Mouse (Mus musculus): ENCODE measurements around the gene Nfatc2ip. TPM values are rescaled to one million over a fixed set of nuclear protein-coding genes. Genes with fewer than 3 reads are reported as not detected.

Gene Nfatc2ip
- total RNA-seq (2018; cell fraction: chromatin; rRNA removed): 10 to 100 TPM in 3 of 26 experiments, 1 to 10 TPM in 23; 1.2 to 11.8 (median 6.4) TPM
- total RNA-seq (2018; cell fraction: cytosol; rRNA removed): 1 to 10 TPM; 3.7 to 6.9 (median 5.3) TPM
- 10 to 100 TPM in 6 of 26 experiments, 1 to 10 TPM in 20; 2.5 to 17.1 (median 6.5) TPM for total RNA-seq (2018; cell fraction: nucleus; rRNA removed)
- 2.6 to 6.4 TPM (median 4.6 TPM) in 3 replicates for polyA plus RNA-seq (2018)

DNA sequence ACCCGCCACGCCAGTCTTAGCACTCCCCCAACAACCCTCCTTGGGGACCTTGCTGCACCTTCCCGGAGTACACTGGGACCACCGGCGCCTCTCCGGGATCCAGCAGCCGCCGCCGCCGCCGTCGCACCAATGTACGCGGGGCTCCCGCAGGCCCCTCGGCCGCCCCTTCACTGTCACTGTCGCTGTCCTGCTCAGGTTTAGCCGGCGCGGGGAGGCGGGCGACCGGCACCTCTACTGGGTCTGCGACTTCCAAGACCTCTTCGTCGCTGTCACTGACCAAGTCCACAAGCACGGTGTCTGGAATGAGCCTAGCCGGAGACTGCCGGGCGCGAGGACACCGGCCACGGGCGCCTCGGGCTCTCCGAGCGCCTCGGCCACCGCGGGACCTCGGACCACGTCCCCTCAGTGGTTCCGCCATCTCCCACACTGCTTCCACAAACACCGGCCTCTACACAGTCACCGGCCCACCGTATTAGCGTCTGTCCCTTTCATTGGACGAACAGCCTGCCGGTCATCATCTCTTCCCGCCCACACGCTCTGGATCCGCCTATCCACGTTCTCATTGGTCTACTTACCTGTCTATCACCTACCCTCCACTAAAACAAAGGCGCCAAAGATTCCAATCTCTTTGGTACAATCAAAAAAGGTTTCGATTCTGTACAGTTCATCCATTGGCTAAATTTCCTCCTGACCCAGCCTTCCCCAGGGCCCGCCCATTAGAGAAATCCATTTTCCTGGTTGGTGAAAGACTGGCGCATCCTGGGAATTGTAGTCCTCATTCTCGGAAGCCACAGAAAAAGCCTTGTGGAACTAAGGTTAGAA lies at the start of gene Nfatc2ip:
Nfatc2ip (minus strand) TSS at position 440 of the 822 bp plus-strand sequence.
- WGBS (ENCODE audit: missing documents): under 1% methylated on average over 59 of the region's 59 CpGs
- H3K36me3 ChIP-seq (ENCODE audit: inconsistent target): no peaks in the 10 kb centered on the region
- no peaks in the 10 kb centered on the region for H3K79me2 ChIP-seq (ENCODE audit: inconsistent target)
- H3K27ac ChIP-seq: no peak within 1 kb of the TSS
- H3K4me3 ChIP-seq (ENCODE audit: inconsistent target): peak within 1 kb of the TSS; percentile 57

DNA sequence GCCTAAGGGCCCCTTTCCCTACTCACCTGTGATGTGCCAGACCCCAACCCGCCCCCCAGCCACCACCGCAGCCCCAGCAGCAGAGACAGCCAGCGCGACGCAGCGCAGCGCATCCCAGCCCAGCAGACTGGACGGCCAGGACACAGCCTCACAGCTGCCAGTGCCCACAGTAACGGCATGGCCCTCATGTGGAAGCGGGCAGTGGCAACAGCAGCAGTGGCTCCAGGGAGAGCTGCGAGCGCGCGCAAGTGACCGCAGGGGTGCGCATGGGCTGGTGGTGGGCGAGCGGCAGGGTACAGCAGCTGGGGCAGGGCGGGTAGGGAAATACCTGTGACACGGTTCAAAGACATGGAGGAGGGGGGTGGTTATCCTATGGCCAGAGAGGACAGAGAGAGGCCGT lies 49.7 kb upstream of the Nfatc2ip start:
- WGBS (ENCODE audit: missing documents): 99% methylated on average over 13 of the region's 21 CpGs
- peaks cover 32% of the 10 kb centered on the region for H3K36me3 ChIP-seq (ENCODE audit: inconsistent target)

DNA sequence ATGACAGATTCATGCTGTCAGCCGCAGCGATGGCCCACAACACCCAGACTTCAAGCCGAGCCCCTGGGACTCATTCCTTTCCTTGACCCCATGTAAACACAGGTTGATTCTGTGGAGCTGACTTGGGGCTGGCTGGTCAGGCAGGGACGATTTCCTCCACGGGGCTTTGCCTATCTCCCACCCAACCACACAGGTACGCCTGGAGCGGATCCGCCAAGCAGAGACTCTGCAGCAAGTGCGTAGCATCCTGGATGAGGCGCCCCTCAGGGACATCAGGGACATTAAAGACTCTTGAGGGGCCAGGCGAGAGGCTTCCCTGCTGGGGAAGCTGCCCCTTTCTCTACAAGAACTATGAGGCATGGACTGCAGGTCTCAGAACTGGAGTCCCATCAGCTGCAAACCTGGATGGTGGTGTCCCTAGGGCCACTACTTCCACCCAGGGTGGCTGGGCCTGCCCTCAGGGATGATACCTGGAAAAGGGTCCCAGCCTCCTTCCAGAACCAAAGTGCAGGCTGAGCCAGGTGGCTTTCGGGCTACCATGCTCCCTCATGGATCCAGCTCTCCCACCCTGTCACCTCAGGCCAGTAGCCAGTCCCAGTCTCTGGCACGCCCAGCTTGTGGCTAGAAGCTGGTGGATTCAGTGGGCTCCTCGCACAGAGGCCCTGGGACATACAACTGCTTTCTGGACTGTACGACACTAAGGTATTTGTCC lies 48.7 kb upstream of the Nfatc2ip start:
- 99% methylated on average over 14 of the region's 15 CpGs for WGBS (ENCODE audit: missing documents)
- peaks cover 32% of the 10 kb centered on the region for H3K36me3 ChIP-seq (ENCODE audit: inconsistent target)
- no peaks in the 10 kb centered on the region for H3K79me2 ChIP-seq (ENCODE audit: inconsistent target)
- H3K27ac ChIP-seq: no peak overlapping the region
- H3K4me3 ChIP-seq (ENCODE audit: inconsistent target): no peak overlapping the region

More for the DNA sequence above, 49.7 kb upstream of the Nfatc2ip start:
- Histone ChIP-seq H3K27ac (no peak overlapping the region), H3K79me2 (ENCODE audit: inconsistent target) (no peaks in the 10 kb centered on the region), H3K4me3 (ENCODE audit: inconsistent target) (no peak overlapping the region)

DNA sequence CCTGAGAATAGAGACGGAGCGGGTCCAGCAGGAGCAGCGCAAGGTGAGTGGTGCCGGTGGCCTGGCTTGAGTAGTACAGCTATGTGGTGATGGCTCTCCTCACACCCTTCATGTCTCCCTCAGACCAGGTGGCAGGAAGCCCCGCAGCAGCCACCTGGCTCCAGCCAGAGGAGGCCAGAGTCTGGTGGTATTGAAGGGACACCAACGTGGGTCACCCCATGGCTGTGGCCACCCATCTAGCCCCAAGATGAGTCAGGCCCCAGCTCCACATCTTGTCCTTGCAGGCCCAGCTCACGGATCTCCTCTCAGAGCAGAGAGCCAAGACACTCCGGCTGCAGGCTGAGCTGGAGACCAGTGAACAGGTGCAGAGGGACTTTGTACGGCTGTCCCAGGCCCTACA lies 48.0 kb upstream of the Nfatc2ip start:
- WGBS (ENCODE audit: missing documents): 93% methylated on average over 9 of the region's 9 CpGs
- H3K36me3 ChIP-seq (ENCODE audit: inconsistent target): peaks cover 32% of the 10 kb centered on the region

DNA sequence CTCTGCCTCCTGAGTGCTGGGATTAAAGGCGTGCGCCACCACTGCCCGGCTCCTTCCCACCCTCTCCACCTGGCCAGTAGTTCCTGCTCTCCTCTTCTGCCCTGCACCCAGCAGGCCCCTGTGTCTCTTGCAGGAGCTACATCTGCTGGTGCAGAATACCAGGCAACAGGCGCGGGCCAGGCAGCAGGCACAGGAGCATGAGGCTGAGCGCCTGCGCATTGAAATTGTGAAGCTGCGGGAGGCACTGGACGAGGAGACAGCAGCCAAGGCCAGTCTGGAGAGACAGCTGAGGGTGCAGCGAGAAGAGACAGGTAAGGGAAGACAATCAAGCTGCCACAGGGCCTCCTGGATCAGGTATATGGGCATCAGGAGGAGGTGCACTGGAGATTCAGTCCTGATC lies 47.5 kb upstream of the Nfatc2ip start:
- H3K79me2 ChIP-seq (ENCODE audit: inconsistent target): no peaks in the 10 kb centered on the region
- H3K36me3 ChIP-seq (ENCODE audit: inconsistent target): peaks cover 32% of the 10 kb centered on the region
- no peak overlapping the region for H3K27ac ChIP-seq
- 93% methylated on average over 10 of the region's 10 CpGs for WGBS (ENCODE audit: missing documents)
- H3K4me3 ChIP-seq (ENCODE audit: inconsistent target): no peak overlapping the region

More for the DNA sequence above, 48.0 kb upstream of the Nfatc2ip start:
- no peak overlapping the region for H3K4me3 ChIP-seq (ENCODE audit: inconsistent target)
- H3K79me2 ChIP-seq (ENCODE audit: inconsistent target): no peaks in the 10 kb centered on the region
- no peak overlapping the region for H3K27ac ChIP-seq

DNA sequence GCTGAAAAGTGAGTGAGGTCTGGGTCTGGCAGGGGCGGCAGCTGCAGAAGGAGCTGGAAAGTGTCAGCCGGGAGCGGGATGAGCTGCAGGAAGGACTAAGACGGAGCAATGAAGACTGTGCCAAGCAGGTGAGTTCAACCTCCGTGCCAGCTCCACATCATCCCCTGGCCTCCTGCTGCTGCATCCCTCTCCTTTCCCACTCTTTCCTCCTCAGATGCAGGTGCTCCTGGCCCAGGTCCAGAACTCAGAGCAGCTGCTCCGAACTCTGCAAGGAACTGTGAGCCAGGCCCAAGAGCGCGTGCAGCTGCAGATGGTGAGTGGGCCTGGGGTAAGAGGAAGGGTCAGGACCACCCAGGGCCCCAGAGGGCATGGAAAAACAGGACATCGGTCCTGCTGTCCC lies 43.6 kb upstream of the Nfatc2ip start:
- no peaks in the 10 kb centered on the region for H3K79me2 ChIP-seq (ENCODE audit: inconsistent target)
- H3K27ac ChIP-seq: no peak overlapping the region
- WGBS (ENCODE audit: missing documents): 94% methylated on average over 9 of the region's 9 CpGs
- no peak overlapping the region for H3K4me3 ChIP-seq (ENCODE audit: inconsistent target)
- H3K36me3 ChIP-seq (ENCODE audit: inconsistent target): peaks cover 25% of the 10 kb centered on the region

DNA sequence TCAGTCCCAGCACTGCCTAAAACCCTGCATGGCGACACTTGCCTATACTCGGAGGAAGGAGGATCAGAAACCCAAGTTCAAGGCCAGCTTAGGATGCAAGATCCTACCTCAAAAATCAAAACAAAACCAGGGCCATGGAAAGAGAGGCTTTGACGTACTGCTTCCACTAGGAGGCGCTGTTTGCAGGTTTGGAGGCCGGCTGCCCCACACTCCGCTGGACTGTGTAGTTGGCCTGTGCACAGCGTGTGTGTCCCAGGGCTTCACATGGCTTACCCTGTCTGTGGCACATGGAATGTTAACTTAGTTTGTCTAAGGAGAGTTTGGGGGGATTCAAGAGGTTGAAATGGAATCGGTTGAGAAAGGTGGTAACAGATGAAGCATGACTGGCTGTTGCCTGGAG lies 40.3 kb upstream of the Nfatc2ip start:
- 26% methylated on average over 8 of the region's 8 CpGs for WGBS (ENCODE audit: missing documents)
- H3K79me2 ChIP-seq (ENCODE audit: inconsistent target): no peaks in the 10 kb centered on the region
- no peak overlapping the region for H3K4me3 ChIP-seq (ENCODE audit: inconsistent target)
- no peak overlapping the region for H3K27ac ChIP-seq
- H3K36me3 ChIP-seq (ENCODE audit: inconsistent target): peaks cover 15% of the 10 kb centered on the region; the same call in 1 of the 2 replicates

DNA sequence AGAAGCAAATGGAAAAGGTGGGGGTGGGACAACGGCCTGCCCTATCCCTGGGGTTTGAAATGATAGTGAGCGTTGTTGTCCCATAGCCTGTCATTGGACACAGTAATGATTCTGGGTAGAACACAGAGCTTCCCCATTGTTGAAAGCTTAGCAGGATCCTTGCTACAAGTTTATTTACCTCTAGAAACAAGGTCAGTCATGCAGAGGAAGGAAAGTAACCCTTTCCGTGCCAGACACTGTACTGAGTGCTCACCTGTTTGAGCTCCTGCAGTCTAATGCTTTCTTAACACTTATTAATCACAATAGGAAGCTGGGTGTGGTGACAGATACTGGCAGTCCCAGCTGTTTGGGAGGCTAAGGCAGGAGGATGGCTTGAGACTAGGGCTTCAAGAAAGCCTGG lies 39.3 kb upstream of the Nfatc2ip start:
- peaks cover 10% of the 10 kb centered on the region; the same call in 1 of the 2 replicates for H3K36me3 ChIP-seq (ENCODE audit: inconsistent target)
- 89% methylated on average over 3 of the region's 3 CpGs for WGBS (ENCODE audit: missing documents)
- no peak overlapping the region for H3K4me3 ChIP-seq (ENCODE audit: inconsistent target)
- H3K79me2 ChIP-seq (ENCODE audit: inconsistent target): no peaks in the 10 kb centered on the region
- H3K27ac ChIP-seq: no peak overlapping the region

DNA sequence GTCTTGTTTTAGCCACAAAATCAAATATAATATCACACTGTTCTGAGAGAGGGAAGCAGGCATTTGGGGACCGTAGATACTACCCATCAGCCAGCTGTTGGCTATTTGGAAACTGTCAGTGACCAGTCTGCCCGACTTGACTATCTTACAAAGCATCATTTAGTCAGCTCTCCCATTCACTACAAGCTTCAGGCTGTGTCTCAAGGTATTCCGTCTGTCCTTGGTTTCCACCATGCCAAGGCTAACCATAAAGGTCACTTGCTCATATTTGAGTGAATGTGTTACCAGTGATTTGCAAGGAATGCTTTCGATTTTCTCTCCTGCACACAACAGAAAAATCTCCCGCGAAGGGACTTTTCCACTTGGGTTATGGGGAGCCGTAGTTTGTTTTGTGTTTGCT lies 38.2 kb upstream of the Nfatc2ip start:
- WGBS (ENCODE audit: missing documents): 96% methylated on average over 7 of the region's 7 CpGs
- Histone ChIP-seq H3K27ac (no peak overlapping the region), H3K4me3 (ENCODE audit: inconsistent target) (no peak overlapping the region), H3K36me3 (ENCODE audit: inconsistent target) (peaks cover 10% of the 10 kb centered on the region; the same call in 1 of the 2 replicates), H3K79me2 (ENCODE audit: inconsistent target) (peaks cover 4% of the 10 kb centered on the region; the same call in 1 of the 2 replicates)

DNA sequence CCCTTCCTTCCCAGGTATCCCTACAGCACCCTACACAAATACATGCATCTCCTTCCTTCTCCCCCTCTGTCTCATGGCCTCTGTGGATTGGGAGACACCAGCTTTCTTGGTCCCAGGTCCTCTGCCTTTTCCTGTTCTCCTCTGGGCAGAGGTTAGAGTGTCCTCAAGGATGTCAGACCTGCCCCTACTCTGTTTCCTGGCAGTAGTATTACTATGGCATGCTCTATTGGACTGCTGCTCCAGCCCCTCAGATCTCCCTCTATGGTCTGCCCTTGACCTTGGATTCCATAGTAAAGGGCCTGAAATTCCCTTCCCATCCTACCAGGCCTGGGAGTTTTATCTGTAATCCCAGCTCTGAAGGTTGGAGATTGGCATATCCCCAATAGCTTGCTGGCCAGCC lies 33.6 kb upstream of the Nfatc2ip start:
- no peak overlapping the region for H3K27ac ChIP-seq
- H3K79me2 ChIP-seq (ENCODE audit: inconsistent target): peaks cover 4% of the 10 kb centered on the region; the same call in 1 of the 2 replicates
- H3K4me3 ChIP-seq (ENCODE audit: inconsistent target): no peak overlapping the region
- peaks cover 10% of the 10 kb centered on the region; the same call in 1 of the 2 replicates for H3K36me3 ChIP-seq (ENCODE audit: inconsistent target)

DNA sequence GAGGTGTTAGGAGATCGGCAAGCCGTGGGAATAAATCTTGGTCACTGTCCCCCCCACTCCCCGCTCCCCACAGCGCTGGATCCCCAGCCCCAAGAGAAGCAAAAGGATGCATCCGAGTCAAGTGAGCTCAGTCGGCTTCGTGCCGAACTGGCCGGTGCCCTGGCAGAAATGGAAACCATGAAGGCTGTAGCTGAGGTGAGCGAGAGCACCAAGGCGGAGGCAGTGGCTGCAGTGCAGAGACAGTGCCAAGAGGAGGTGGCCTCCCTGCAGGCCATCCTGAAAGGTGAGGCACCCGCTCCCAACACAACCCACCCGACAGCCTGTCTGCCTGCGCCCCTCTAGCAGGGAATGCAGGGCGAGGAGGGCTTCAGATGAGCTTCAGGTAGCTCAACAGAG lies 33.0 kb upstream of the Nfatc2ip start:
- Histone ChIP-seq H3K27ac (no peak overlapping the region), H3K36me3 (ENCODE audit: inconsistent target) (0 out of 2 replicates have a peak, but pooled peaks cover 6% of the 10 kb centered on the region), H3K4me3 (ENCODE audit: inconsistent target) (peak overlapping the region; percentile 45), H3K79me2 (ENCODE audit: inconsistent target) (peaks cover 4% of the 10 kb centered on the region; the same call in 1 of the 2 replicates)
- WGBS (ENCODE audit: missing documents): 48% methylated on average over 15 of the region's 15 CpGs

DNA sequence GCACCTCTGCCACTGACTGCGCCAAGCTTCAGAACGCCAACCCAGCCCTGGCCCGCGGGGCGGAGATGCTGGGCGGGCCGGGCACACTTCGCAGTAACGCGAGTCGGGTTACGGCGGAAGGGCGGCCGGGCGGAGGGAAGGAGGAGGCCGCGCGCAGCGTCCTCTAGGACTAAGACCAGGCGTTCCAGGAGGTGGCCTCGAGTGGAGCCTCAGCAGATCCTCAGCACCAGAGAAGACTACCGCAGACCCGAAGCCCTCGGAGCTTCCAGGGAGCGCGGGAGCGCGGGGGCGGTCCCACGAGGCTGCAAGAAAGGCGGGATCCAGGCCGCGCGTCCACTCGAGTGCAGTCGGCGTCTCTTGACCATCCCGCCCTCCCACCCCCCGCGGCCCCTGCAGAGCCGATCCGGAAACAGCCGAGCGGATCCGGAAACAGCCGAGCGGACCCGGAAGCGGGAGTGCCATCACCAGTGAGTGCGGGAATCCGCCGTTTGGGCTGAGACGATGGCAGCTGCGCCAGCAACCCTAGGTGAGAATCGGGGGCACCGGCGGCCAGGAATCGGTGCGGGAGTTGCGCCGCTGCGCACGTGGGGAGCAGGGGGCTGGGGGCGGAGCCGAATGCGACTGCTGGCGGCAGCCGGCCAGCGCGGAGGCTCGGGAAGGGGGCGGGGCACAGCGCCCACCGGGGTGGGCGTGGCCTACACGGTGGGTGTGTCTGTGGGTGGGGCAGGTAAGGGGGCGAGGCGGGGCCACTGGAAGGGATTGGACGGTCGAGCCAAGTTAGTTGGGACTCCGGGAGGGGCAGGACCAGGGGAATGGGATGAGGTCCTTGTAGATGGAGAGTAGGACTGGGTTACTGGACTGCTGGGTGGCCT lies 32.3 kb upstream of the Nfatc2ip start, which contains the start of gene Rabep2:
Rabep2 (plus strand) TSS at position 129 of the 872 bp plus-strand sequence.
- Histone ChIP-seq H3K79me2 (ENCODE audit: inconsistent target) (peaks cover 4% of the 10 kb centered on the region; the same call in 1 of the 2 replicates), H3K4me3 (ENCODE audit: inconsistent target) (peak within 1 kb of the TSS; percentile 45), H3K36me3 (ENCODE audit: inconsistent target) (no peaks in the 10 kb centered on the region), H3K27ac (no peak within 1 kb of the TSS)
- under 1% methylated on average over 76 of the region's 82 CpGs for WGBS (ENCODE audit: missing documents)

DNA sequence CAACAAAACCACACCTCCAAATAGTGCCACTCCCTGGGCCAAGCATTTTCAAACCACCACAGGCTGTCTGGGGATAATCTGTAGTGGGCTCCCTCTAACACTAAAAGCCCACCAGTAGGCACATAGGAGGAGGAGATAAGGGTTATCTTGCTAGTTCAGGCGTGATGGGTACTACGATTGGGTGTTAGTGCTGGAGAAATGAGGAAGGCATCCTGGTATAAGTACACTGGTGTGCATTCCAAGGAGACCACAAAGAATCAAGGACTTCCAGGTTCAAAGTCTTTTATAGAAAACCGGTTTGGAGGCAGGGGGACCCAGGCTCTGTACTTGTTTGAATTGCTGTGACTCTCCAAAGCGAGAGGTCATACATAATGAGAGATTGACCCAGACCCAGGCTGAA lies 31.6 kb upstream of the Nfatc2ip start:
- WGBS (ENCODE audit: missing documents): 47% methylated on average over 4 of the region's 4 CpGs
- Histone ChIP-seq H3K4me3 (ENCODE audit: inconsistent target) (peak overlapping the region; percentile 45; the same call in 1 of the 2 replicates), H3K36me3 (ENCODE audit: inconsistent target) (no peaks in the 10 kb centered on the region), H3K27ac (no peak overlapping the region), H3K79me2 (ENCODE audit: inconsistent target) (peaks cover 4% of the 10 kb centered on the region; the same call in 1 of the 2 replicates)

All from macrophage (primary cell).